Mouse (Mus musculus): ENCODE results near the gene Sorcs2.

The Sorcs2 gene

DNA sequence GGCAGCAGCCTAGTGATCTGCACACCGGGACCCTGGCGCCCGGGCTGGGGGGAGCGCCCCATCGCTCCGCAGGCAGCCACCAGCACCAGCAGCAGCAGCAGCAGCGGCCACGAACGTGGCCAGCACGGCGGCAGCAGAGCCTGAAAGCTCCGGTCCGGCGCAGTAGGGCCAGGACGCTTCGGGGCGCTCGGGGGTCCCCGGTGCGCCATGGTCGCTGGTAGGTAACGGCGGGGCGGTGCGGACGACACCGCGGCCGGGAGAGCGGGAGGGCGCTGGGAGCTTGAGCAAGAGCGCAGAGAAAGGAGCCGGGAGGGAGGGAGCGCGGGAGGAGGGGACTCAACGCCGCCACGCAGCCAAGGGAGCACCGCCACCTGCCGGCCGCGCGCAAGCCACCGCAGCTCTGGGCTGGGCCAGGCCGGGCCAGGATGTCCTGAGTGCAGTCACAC lies at the start of gene Sorcs2:
Gene Sorcs2 (minus strand): TSS at position 303 of the 446 bp plus-strand sequence.
- in situ Hi-C loops (cut with MboI; ENCODE audit: low sequenced_read_pairs) = no loop called here

DNA sequence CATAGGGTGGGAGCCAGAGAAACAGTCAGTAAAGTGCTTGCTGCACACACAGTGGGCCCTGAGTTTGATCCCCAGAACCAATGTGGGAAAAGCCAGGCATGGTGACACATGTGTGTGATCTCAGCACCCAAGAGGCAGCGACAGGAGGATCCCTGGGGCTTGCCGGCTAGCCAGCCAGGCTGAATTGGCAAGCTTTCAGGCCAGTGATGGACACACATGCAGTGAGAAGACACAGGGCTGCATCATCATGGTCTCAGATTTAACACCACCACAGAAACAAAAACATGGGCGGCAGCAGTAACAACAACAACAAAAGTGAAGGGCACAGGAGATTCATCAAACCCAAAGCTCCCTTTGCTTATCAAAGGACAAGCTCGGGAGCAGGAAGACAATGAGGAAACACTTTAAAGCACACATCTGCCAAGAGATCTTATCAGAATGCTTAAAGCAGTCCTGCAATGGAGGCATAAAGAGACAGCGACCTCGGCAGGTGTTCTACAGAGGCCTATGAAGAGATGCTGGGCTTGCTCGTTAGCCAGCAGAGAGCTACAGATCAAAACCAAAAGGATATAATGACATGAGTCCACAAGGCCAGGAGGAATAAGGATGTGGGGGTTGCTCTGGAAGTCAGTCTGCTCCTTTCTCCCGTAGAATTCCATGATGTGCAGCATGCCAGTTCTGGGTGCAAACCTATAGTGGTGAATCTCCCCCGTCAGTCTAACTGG lies 48.4 kb upstream of the Sorcs2 start:
- in situ Hi-C loops (cut with MboI; ENCODE audit: low sequenced_read_pairs) = no loop called here

DNA sequence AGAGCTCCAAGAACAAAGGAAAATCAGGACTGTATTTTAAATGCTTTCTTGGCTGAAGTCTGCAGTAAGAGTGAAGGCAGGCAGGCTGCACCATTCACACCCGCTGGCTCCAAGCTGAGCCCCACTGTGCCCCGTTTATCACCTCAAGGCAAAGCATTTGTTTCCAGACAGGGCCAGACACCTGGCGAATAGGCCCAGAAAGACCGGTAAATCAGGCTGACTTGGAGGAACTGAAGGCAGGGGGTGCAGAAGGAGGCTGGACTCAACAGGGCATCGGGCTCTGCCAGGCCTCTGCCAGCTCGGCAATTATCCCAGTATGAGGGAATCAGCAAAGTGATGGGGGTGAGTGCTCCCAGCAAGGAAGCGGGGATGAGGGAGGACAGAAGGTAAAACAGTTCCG lies 47.1 kb upstream of the Sorcs2 start:
- in situ Hi-C loops (cut with MboI; ENCODE audit: low sequenced_read_pairs) = no loop called here

DNA sequence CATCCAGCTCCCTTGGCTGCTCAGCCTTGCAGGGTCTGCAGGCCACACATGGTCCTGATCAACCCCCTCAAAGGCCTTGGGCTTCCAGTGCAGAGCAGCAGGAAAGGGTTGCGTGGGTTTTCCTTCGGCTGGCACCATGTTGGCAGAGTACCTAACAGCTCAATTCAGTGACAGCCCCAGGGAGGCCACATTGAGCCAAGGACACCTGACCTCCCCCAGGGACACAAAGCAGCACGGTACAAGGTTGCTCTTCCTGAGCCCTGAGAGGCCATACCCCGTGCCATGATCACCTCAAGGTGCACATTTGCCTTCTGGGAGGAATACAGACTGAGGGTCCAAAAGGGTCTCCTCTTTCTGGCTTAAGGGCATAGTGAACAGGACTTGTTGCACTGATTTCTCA lies 46.7 kb upstream of the Sorcs2 start:
- in situ Hi-C loops (cut with MboI; ENCODE audit: low sequenced_read_pairs) = no loop called here

DNA sequence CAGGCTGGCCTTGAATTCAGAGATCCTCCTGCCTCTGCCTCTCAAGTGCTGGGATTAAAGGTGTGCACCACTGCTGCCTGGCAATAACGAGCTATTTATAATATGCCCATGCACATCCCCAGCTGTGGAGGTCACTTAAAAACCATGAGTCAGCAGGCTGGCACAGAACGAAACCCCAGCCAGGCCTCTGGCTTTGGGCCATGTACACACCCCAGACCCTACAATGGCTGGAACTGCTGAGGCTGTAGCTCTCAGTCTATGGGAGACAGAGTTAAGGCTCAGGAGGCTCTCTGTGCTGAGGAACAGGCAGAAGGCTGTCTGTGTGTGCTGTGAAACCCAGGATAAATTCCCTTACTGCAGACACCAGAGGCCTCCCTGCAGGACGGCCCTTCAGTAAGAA lies 42.8 kb upstream of the Sorcs2 start:
- in situ Hi-C loops (cut with MboI; ENCODE audit: low sequenced_read_pairs) = no loop called here

DNA sequence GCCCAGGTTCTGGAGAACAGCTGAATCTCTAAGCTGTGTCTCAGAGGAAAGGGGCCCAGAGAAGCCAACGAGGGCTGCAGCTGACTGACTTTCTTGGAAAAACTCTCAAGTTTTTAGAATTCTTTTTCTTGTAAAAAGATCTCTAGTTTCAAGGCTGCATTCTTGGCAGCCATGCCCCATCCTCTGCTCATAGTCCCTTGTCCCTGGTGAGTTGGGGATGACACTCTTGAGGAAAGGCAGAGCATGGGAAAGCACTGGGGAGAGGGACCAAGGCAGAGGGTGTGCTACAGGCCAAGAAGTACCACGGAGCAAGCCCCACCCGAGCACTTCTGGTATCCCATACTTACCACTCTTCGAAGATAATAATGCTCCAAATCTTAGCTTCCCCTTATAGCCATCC lies 38.9 kb upstream of the Sorcs2 start:
- in situ Hi-C loops (cut with MboI; ENCODE audit: low sequenced_read_pairs) = no loop called here

DNA sequence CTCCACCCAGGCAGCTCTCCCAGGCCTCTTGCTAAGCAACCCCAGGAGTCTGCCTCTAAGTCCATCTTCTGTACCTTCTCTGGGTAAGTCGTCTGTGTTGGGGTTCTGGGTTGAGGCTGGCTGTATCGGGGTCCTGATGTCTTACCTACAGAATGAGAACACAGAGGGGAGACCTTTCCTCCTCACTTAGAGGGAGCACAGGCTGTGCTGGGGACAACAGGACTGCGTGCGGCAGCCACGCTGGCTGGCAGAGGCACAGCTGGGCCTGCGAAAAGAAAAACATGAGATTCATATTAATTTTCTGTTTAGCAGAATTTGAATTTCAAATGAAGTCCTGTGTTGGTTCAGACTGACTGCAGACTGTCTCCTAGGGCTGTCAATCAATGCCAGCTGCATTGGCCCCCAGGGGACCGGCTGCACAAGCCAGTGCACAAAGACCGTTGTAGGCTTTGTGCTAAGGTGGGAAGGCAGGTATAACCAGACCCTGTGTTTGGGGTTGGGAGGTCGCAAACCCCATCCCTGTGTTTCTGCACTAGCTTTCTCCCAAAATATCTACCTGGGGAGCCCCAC lies 36.5 kb upstream of the Sorcs2 start:
- in situ Hi-C loops (cut with MboI; ENCODE audit: low sequenced_read_pairs) = no loop called here

DNA sequence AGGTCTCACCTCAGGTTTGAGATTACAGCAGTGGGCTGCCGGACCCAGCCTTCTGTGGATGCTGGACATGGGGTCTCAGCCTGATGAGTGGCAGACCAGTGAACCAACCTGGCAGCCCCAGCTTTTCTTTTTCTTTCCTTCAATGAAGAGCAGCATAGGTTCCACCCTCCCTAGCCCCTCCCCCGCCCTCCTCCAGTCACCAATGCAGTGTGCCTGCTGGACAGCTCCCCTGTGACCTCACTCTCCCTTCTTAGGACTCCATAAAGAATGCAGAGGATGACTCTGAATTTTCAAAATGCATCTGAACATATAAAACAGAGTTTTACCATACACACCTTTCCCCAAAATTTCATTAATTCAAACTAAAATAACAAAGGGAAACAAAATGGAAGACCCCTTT lies 33.8 kb upstream of the Sorcs2 start:
- in situ Hi-C loops (cut with MboI; ENCODE audit: low sequenced_read_pairs) = no loop called here

DNA sequence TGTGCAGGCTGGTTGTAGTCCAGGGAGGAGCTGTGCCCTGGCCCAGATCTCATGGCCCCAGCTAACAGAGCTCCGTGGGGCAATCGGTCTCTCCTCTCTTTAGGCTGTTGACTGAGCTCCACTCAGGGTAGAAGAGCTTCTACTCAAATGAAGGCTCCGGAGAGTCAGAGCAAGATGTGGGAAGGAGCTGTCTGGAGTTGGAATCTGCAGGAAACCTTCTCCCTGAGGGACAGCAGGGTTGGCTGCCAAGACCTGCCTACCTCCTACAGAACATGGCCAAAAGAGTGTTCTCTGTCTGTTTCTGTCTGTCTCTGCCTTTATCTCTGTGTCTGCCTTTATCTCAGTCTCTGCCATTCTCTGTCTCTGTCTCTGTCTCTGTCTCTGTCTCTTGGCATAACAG lies 31.6 kb upstream of the Sorcs2 start:
- in situ Hi-C loops (cut with MboI; ENCODE audit: low sequenced_read_pairs) = no loop called here

DNA sequence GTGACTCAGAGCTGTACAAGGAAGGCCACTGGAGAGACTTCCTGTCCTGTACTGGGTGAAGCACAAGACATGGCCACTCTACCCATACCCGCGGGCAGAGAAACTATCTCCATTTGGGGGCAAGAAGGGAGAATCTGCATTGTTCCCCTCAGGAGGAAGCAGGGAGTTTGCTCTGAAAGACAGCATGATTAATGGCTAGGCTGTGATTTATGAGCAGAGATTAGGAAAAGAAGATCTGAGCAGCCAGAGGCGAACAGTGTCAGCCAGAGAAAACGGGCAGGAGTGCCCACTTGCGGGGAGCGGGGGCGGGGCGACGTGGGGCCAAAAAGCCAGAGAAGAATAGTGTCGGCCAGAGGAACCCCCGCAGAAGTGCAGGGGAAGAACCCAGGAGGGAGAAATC lies 29.9 kb upstream of the Sorcs2 start:
- in situ Hi-C loops (cut with MboI; ENCODE audit: low sequenced_read_pairs) = no loop called here

DNA sequence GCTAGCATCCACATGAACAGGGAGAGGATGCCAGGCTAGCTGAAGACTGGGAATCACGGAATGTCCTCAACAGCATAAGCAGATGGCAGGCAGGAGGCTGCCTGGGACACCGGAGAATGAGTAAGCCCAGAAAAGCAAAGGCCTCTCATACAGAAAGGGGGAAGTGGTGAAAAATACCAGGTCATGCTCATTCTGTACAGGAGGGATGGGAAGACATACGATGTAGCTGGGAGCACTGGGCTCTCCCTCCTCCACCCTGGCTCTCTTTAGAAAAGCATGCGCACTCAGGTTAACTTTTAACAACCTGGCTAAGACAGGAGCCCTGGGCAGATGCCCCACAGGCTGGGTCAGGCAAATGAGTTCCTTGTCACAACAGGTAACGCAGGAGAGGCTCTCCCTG lies 28.5 kb upstream of the Sorcs2 start:
- in situ Hi-C loops (cut with MboI; ENCODE audit: low sequenced_read_pairs) = no loop called here

DNA sequence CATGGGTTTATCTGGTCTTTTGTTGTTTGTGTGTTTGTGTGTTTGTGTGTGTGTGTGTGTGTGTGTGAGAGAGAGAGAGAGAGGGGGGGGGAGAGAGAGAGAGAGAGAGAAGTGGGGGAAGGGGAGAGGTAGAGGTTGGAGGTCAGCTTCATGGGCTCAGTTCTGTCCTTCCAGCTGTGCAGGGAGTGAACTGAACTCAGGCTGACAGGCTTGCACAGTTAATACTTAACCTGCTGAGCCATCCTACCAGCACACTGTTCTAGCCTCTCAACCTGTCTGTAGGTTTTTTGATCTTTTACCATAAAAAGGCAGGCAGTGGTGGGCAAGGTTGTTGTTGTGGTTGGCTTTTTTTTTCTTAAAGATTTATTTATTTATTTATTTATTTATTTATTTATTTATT lies 26.7 kb upstream of the Sorcs2 start:
- in situ Hi-C loops (cut with MboI; ENCODE audit: low sequenced_read_pairs) = no loop called here

DNA sequence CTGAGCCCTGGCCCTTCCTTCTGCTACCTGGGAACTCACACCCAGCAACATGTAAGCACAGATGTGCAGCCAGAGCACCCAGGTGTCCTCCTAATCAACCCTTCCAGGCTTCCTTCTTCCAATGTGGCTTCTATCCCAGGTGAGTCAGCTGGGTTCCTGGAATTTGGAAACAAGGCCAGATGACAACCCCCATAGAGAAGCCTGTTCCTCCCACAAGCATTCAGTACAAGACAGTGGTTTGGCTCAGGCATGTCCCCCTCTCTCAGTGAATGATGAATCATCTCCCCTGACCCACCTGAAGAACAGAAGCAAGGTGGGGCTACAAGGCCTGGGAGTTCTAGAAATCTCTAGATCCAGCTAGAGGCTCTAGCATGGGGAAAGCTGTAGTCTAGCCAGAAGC lies 24.8 kb upstream of the Sorcs2 start:
- in situ Hi-C loops (cut with MboI; ENCODE audit: low sequenced_read_pairs) = no loop called here

DNA sequence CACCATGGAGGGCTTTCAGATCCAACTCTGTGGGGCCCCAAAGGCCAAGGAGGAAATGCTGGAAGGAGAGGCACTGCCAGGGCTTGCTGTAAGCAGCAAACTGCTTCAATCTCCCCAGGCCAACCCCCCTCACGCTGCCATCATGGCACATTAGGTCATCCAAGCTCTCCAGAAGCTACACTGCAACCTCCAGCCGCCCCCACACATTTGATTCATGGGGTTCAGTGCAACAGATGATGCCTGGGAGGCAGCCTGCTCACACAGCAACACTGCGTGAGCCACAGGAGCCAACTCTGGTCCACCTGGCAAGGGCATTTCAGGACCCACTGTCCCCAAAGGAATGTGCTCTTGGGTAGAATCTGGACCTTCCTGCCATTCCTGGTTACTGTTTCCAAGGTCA lies 21.9 kb upstream of the Sorcs2 start:
- in situ Hi-C loops (cut with MboI; ENCODE audit: low sequenced_read_pairs) = no loop called here

DNA sequence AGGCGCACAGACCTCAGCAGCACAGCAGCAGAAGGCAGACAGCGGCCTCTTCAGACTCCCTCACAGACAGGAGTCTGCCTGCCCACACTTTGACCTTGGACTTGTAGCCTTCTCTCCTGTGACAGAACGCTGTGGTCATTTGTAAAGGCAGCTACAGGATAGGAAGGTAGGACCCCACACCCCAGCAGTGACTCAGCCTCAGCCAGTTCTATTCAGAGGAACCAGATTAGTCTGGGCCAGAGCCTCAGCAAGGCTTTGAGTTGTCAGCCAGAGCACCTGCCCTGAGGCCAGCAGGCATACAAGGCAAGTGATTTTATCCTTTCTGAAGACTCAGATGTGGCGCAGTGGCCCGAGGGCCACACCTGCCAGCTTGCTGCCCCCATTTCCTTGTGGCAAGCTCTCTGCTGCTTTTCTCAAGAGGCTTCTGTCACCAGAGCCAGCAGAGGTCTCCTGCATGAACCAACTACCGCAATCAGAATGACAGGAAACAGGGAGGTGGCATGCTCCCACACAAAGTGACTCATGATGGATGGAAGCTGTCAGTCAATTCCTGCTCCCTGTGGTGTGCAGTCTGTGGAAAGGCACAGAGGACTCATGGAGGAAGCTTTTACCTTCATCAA lies 16.9 kb upstream of the Sorcs2 start:
- in situ Hi-C loops (cut with MboI; ENCODE audit: low sequenced_read_pairs) = no loop called here

DNA sequence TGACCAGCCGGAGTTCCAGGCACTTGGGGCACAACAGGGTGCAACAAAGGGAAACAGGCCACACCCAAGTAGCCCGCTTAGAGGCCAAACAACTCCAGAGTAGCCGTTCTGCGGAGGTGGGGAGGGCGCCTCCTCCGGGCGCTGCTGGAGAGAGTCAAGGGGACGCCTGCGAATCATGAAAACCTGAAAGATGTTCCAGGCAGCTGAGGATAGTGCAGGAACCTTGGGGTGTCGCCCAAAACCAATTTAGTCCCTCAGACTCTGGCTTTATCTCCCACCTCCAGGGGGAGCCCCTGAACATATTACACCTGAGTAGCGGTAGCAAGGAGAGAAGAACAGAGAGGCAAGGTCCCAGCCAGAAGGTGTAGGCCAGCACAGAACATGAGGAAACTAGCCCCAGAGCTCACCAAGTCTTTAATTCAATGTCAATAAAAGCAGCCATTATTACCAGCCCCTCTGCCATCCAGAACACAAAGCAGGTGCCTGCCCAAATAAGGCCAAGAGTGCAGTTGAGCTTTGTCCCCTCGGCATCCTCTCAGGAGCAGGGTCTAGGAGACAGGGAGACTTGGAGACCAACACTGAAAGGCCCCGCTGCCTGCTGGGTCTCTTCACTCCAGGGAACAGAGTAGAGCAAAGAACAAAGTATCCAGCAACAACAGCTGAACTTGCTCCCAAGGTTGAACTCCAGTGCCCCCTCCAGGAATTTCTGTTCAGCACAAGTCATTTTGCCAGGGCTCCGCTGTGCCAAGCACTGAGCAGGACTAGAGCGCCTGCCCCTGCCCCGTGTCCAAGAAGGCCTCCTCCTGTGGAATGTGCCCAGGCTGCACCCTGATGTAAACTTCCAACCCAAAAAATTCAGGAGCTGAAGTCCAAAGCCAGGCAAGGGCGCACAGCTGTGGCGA lies 775 bp upstream of the Sorcs2 start:
- in situ Hi-C loops (cut with MboI; ENCODE audit: low sequenced_read_pairs) = no loop called here

DNA sequence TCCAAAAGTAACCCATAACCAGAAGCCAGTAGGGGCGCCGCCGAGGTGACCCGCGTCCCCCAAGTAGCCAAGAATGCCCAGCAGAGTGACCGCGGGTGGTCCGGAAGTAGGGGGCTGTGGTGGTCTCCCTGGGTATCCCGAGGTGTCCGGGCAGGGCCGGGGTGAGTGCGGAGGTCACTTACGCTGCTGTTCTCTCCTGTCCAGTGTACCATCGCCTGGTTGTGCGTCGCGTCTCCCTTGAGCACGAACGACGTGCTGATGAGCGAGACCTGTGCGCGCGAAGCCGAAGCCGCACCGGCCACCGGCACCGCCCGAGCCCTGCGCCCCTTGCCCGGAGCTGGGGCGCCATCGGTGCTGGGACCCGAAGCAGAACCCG lies 567 bp downstream of the Sorcs2 start:
- in situ Hi-C loops (cut with MboI; ENCODE audit: low sequenced_read_pairs) = no loop called here

DNA sequence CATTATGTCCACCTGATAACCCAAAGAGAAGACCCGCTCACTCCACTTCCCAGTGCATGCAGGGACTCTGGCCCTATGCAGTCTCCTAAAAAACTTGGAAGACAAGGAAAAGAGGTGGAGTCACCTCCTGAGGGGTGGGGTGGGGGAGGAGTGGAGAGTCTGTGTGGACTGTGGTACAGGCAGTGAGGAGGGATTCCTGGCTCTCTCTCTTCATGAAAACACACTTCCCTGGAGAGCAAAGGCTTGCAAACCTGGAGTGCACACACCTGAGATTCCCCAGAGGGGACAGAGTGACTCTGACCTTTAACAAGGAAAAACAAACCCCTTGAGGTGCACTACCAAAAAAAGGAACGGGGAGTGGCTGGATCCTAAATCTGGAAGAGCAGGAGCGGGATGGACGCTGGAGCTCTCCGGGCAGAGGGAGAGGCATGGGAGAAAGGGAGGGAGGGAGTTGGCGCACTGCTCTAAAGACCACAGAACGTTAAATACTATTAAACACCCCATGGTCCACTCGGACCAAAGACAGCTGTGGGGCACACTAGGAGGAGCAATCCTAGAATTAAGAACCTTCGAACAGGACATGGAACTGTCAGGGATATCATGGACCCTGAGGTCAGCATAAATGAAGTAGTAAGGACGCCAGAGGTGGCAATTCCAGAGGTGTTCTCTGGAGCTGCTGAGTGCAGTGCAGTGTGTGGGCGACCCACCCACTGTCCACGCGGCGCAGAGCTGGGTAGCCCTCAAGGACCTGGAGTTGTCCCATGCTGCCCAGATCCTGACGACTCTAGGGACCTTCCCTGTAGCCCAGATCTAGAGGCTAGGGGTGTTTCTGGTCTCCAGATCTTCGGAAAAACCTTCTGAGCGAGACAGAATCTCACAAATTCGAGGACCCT lies 1.2 kb downstream of the Sorcs2 start:
- in situ Hi-C loops (cut with MboI; ENCODE audit: low sequenced_read_pairs) = no loop called here

DNA sequence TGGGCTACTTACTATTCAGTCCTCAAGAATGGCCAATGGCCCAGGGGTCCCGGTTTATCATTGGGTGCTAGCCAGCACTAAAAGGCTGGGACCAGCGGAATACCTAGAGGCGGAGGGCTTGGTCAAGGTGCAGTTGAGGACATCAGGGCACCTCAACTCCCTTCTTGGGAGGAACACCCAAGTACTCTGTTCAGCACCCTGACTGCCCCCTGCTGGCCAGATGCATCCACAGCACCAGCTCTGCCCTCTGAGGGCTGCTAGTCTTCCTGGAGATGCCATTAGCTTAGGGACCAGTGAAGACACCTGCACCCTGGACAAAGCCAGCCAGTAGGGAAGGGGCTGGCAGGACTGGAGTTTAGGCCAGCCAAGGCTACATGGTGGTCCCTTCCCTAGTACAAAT lies 1.9 kb downstream of the Sorcs2 start:
- in situ Hi-C loops (cut with MboI; ENCODE audit: low sequenced_read_pairs) = no loop called here

DNA sequence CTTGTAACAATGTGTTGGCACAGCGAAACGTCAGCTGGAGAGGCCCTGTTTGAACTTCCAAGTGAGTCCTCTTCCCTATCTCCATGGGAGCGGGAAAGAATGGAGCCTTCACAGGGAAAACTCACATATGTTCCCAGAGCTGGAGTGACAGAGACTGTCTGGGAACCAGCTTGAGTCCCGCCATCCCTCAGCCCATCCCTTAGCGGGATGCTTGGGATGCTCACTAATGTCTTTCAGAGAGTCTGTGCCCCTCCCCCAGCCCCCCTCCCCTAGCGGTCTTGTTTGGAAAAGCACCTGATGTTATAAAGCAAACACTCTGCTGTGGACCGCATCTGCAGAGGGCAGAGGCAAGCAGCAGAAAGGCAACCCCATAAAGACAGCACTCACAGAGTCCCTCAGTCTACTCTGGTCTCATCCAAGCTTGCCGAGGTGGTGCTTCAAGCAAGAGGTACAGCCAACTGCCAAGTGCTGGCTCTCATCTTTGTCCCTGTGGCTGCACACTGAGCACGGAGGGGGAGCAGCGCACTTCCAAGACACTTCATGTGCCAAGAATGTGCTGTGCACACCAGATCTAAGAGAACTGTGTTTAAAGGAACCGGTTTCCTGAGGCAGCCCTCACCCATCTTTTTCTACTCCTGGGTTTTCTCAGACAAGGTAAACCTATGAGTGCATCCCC lies 3.0 kb downstream of the Sorcs2 start:
- in situ Hi-C loops (cut with MboI; ENCODE audit: low sequenced_read_pairs) = no loop called here
